Mouse (Mus musculus) cerebellum, adult 11-12 months (tissue): ENCODE measurements around the gene Tmem198.

ENCODE experiments used
- DNase-seq: peaks from one replicate; pipeline ENCODE4 v3.0.0; 2022

Tmem198 gene

GRCm38 (mm10) chr1:75490785-75491551, 11.6 kb downstream of the Tmem198 start:
- peak; percentile 24 for DNase-seq

DNA sequence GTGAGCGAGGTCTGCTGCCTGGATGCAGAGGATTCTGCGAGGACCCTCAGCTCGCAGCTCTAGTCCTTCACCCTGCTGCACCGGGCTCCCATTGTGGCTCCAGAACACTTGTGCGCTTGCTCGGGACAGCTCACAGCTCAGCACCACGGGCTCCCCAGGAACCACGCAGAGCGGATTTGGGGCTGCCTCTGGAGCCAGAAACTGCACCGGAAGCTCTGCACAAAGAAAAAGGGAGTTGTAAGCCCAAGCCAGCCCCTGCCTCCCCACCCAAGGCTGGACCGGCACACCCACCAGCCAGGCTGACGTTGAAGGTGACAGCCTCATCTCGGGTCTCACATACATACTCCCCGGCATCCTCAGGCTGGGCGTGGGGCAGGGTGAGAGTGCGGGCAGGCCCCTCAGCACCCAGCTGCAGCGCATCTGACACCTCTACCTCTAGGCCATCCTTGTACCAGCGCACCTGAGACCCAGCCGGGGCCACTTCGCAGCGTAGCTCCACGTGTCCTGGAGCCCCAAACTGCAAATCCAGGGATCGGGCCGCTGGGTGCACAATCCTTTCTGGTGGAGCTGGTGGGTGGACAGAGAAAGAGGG, 13.3 kb downstream of the Tmem198 start:
- no peak for DNase-seq

- DNase-seq: peak; percentile 36
Measured at GRCm38 (mm10) chr1:75494878-75495548, 15.7 kb downstream of the Tmem198 start.

- no peak for DNase-seq
Measured at GRCm38 (mm10) chr1:75498897-75499296, 19.6 kb downstream of the Tmem198 start.

DNA sequence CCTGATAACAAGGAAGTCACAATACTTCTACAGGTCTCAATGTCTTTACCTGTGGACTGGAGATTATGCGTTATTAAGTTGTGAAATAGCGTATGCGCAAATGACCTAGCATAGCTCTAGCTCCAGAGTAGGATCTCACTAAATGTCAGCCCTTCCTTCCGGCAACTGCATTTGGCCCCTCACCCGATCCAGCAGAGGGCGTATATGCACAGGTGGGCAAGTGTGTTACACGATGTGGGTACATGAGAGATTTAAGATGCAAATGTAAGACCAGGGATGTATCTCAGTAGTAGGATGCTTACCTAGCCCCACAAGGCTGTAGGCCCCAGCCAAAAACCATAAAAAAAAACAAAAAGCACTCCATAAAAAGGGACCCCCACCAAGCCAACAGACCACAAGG, 20.1 kb downstream of the Tmem198 start:
- DNase-seq: no peak

- DNase-seq: no peak
Measured at GRCm38 (mm10) chr1:75501905-75502304, 22.6 kb downstream of the Tmem198 start.

DNA sequence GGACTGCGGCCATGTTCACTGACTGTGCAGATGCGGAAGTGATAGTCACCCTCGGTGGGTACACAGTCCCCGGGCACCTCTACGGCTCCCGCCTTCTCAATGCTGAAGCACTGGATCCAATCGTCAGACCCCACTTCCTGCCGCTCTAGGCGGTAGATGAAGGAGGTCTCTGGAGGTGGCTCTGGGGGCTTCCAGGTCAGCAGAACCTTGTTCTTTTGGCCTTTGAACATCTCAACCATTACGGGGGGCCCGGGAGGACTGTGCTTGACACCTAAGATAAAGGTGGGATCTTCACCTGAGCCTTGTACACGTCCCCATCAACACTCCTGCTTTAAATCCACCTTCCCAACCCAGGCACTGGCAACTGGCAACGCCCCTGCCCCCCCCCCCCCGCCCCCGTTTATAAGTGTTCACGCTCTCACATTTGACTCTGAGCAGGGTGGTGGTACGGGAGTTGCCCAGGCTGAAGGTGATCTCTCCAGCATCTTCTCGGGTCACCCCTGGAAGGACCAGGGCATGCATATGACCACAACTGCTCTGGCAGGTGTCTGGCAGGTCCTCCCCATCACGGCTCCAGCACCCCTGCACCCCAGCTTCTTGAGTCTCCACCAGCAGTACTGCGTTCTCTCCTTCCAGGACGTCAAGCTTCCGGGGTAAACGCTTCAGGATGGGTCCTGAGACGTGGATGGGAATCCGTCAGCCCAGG, 23.8 kb downstream of the Tmem198 start:
- DNase-seq: peak; percentile 41

DNA sequence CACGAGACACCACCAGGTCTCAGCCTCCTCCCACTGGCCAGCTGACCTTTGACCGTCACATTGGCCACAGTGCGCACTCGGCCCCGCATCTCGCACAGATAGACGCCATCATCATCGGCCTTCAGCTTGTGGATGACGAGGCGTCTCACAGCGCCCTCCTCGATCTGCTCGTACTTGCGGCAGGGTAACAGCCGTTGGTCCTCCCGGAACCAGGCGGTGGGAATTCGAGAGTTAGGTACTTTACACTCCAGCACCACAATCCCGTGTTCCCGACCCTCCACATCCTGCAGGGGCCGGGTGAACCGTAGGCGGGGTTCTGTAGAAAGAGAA, 24.3 kb downstream of the Tmem198 start:
- DNase-seq: no peak

- DNase-seq: peak; percentile 12
Measured at GRCm38 (mm10) chr1:75504256-75505045, 25.1 kb downstream of the Tmem198 start.

DNA sequence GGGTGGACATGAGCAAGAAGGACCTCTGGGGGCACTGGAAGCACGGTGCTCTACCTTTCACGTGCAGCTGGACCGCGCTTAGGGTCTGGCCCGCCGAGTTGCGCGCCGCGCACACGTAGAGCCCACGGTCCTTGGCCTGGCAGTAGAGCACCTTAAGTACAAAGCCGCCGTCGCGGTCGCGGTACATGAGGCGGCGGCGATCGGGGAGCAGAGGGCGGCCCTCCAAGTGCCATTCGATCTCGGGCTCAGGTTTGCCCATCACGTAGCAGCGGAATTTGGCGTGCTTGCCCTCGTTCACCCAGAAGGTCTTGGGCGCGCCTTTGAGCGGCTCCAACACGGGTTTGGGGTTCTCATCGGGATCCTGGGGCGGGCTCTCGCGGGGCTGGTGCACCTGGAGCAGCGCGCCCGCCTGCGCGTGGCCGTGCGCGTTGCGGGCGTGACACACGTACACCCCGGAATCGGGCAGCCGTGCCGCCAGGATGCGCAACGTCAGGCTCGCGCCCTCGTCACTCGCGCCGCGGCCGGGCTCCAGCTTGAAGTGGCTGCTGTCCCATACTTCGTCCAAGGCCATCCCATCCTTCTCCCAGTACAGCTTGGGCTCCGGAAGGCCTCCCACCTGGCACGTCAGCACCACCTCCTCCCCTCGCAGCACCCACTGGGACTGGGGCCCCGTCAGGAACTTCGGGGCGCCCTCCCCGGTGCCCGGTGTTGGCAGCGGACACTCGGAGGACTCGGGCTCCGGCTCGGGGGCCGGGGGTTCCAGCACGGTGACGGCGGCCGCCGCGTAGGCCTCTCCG, 26.0 kb downstream of the Tmem198 start:
- peak; percentile 91 for DNase-seq

DNA sequence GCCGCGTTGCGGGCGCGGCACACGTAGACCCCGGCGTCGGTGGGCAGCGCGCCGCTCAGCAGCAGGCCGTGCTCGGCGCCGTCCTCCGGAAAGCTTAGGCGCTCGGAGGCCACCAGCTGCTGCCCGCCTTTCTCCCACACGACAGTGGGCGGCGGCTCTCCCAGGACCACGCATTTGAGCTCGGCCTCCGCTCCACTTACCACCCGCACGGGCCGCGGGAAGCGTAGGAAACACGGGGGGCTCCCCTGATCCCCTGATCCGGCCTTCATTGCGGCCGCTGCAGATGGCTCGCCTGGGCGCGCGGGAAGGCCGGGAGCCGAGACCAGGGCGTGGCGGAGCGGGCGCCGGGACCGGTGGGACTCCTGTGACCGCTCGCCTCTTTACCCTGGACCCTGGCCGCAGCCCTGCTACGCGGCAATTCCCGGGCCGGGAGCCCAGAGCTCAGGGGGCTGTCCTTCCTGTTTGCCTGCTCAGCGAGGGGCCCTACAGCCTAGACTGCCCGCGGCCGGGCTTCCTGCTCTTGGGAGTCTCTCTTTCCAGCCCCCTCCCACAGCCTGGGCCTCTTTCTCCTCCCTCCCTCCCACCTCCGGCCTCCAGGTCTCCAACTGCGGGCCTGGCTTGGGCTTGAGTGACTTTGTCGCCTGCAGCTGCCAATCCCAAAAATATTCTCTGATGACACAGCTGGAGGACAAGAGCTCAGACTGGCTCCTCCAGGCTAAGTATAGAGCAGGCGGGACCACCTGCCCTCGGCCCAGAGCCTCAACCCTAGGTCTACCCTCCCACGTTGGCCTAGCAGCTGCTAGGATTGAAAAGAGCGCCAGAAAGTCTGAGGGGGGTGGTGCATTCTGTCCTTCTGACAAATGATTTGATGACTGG, 26.9 kb downstream of the Tmem198 start, which contains the start of gene Obsl1:
Obsl1 (minus strand) TSS at position 497 of the 876 bp plus-strand sequence.
- DNase-seq: peak; percentile 70

GRCm38 (mm10) chr1:75507006-75507405, 27.7 kb downstream of the Tmem198 start, which contains the start of gene Inha:
TSS of gene Inha (plus strand) at chr1:75507077.
- peak; percentile 57 for DNase-seq

- DNase-seq: no peak
Measured at GRCm38 (mm10) chr1:75509586-75509985, 30.3 kb downstream of the Tmem198 start.

DNA sequence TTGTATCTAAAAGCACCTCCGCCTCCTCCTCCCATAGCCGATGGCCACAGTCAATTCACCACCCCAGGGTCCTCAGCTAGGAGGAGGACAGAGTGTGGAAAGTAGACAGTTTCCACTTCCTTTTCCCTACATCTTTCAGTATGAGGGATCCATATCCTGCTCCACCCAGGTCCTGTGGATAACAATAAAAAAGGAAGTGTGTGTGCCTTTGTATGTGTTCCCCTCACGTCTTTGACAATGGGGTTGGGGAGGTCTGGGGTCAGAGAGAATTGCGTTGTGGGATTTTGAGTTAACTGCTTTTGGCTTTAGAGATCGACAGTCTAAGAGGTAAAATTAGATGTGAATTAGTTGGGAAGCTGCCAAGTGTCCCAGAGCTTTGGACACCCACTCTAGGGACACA, 30.8 kb downstream of the Tmem198 start:
- no peak for DNase-seq

DNA sequence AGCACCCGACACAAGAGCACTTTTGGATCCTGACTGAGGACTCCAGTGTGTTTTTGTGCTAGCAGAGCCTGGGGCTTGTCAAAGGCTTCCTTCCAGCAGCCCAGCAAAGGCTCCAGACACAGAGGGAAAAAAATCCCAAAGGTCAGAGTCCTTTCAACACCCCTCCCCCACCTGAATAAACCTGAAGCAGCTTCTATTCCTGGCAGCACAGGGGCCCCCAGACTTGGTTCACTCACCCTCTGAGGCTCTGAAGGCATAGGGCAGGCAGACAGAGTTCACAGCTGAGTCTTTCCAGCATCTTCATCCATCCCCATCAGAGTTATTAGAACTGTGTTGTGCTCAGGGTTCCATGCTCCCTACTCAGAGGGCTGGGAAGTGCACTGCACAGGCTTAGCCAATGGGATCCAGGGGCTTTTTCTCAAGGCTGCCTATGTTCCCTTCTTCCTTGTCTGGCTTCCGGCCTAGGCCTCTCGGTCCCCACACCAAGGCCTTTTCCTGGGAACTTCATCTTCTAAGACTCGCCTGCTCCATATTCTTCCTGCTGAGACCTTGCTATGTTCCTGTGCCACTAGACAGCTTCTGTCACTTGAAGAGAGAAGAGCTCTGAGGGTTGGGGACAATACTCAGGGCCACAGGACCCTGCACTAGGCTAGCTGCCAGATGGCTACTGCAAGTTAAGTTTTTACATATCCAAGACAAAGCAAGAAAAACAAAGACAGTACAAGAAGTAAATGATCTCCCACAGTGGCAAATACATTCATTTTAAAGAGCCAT, 32.3 kb downstream of the Tmem198 start:
- no peak for DNase-seq

DNA sequence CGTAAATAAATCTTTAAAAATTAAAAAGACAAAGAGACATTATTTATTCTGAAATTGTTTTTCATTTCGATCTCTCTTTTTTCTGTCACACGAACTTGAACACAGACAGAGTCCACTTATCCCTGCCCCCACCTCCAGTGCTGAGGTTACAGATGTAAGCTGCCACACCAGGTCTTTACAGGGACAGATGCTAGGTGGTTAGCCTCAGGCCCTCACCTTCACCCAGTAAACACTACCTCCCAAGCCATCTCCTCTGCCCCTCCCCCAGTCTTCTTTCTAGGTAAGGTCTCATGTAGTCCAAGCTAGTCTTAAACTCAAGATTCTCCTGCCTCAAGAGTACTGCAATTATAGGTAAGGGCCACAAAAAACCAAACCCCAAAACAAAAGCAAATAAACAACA, 33.2 kb downstream of the Tmem198 start:
- DNase-seq: no peak

DNA sequence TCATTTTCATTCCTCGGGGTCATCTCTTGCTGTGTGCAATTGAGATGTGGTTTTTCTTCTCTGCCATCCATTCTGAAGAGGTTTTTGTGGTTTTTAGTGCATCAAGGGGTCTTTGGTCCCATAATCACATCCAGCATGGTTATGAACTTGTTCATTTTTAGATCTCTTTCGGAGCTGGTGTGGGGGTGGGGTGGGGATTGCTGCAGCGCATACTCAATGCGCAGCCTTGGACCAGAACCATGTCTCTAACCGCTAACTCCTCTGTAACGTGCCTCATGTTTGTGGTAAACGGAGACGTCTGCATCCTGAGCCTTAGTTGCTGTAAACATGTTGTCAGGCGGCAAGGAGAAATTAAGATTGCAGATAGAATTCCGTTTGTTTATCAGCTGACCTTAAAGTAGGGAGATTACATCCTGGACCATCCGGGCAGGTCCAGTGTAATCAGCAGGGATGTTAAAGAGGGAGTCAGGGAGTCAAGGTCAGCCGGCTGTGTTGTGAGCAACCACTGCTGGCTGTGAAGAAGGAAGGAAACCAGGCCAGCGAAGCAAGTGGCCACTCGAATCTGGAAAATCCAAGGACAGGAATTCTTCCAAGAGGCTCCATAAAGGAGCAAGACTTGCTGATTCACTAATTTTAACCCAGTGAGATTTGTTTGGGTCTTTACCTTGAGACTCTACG, 37.5 kb downstream of the Tmem198 start:
- no peak for DNase-seq

DNA sequence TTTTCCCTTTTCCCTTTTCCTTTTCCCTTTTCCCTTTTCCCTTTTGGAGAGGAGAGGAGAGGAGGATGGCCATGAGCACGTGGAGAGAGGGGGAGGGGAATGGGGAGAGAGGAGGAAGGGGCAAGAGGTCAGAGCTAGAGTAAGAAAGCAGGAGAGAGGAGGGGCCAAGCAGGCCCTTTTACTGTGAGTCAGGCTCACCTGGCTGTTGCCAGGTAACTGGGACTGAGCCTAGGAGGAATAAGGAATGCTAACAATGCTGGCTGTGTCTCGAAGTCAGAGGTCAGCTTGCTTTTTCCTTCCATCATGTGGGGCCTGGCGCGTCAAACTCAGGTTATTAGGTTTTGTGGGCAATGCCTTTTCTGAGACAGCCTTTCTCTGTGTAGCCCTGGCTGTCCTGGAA, 38.7 kb downstream of the Tmem198 start:
- no peak for DNase-seq

- no peak for DNase-seq
Measured at GRCm38 (mm10) chr1:75518427-75518826, 39.1 kb downstream of the Tmem198 start.
